Mouse (Mus musculus): ENCODE data around the gene Il15ra. TPM values are rescaled to one million over a fixed set of nuclear protein-coding genes. Genes with fewer than 3 reads are reported as not detected.

The Il15ra gene
- polyA plus RNA-seq, 1 experiment from 2014 or later, result 4.4 TPM

Other genes with a start within 250 kb of the Il15ra start
- 16.8 and 18.8 TPM in 2 replicates for gene Pfkfb3, start 151.2 kb upstream of the Il15ra start, polyA plus RNA-seq (2015; fragmentation: Nextera tagmentation; extraction: Ambion mirVana)
- 136 and 137 TPM in 2 replicates for gene Rbm17, start 101.1 kb upstream of the Il15ra start, polyA plus RNA-seq (2015; fragmentation: Nextera tagmentation; extraction: Ambion mirVana)
- gene Gm17490, start 79.0 kb upstream of the Il15ra start, polyA plus RNA-seq (2015; fragmentation: Nextera tagmentation; extraction: Ambion mirVana), result not detected in 2 replicates
- not detected in 2 replicates for gene Il2ra, start 62.5 kb upstream of the Il15ra start, polyA plus RNA-seq (2015; fragmentation: Nextera tagmentation; extraction: Ambion mirVana)
- 115 and 117 TPM in 2 replicates for gene Fbh1, start 72.3 kb downstream of the Il15ra start, polyA plus RNA-seq (2015; fragmentation: Nextera tagmentation; extraction: Ambion mirVana)
- gene Ankrd16, start 72.6 kb downstream of the Il15ra start, polyA plus RNA-seq (2015; fragmentation: Nextera tagmentation; extraction: Ambion mirVana), result 38.0 and 39.1 TPM in 2 replicates

Data from limb, embryonic 15.5 days (tissue).